Mouse (Mus musculus): ENCODE data around the gene Fbl. TPM values are rescaled to one million over a fixed set of nuclear protein-coding genes. Genes with fewer than 3 reads are reported as not detected.
A peak's percentile ranks its signal among the peaks of the same experiment; 100 is the strongest.

Gene Fbl
- polyA plus RNA-seq, 1 experiment from 2014 or later = 166 TPM

DNA sequence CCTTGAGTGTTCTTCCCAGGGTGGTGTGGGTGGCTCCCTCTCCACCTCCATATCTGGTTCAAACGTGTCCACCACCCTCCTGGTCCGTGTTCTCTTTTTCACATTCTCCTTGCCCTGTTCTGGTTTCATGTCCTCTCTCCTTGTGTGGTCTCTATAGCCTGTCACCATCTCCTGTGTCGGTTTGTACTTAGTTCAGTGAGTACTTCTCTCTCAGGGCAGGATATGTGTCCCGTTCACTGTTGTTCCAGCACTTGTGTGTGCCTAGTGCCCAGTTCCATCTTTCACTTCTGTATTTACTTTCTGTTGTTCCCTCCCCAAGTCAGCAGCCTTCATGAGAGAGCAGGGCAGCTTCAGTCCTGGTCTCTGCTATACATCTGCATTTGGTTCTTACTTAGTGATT lies 5.8 kb downstream of the Fbl start:
- Histone ChIP-seq H3K4me3 (no peak overlapping the region), H3K27me3 (ENCODE audit: low read depth, poor library complexity, severe bottlenecking) (no peaks in the 10 kb centered on the region), H3K36me3 (peaks cover 56% of the 10 kb centered on the region), H3K9me3 (replicated peaks) (no peaks in the 10 kb centered on the region), H3K27ac (no peak overlapping the region), H3K4me1 (peaks cover 23% of the 10 kb centered on the region)
- no peak for DNase-seq (ENCODE audit: low spot score)
- WGBS = 87% methylated on average over 4 of the region's 4 CpGs

- WGBS = under 1% methylated on average over 25 of the region's 25 CpGs
- DNase-seq (ENCODE audit: low spot score) = peak; percentile 97
- peak within 1 kb of the TSS; percentile 95 for H3K4me3 ChIP-seq
- H3K4me1 ChIP-seq = peaks cover 16% of the 10 kb centered on the region
- peaks cover 85% of the 10 kb centered on the region for H3K36me3 ChIP-seq
- no peaks in the 10 kb centered on the region for H3K27me3 ChIP-seq (ENCODE audit: low read depth, poor library complexity, severe bottlenecking)
- no peaks in the 10 kb centered on the region for H3K9me3 ChIP-seq (replicated peaks)
- peak within 1 kb of the TSS; percentile 99 for H3K27ac ChIP-seq
Observed at GRCm38 (mm10) chr7:28179228-28179627, 9.7 kb downstream of the Fbl start, which contains the start of gene Dyrk1b. Gene Dyrk1b, plus strand, starts transcription at chr7:28179469.

GRCm38 (mm10) chr7:28179741-28180377 lies 10.3 kb downstream of the Fbl start:
- Histone ChIP-seq H3K36me3 (peaks cover 85% of the 10 kb centered on the region), H3K9me3 (replicated peaks) (no peaks in the 10 kb centered on the region), H3K4me3 (peak overlapping the region; percentile 95), H3K27ac (peak overlapping the region; percentile 99), H3K27me3 (ENCODE audit: low read depth, poor library complexity, severe bottlenecking) (no peaks in the 10 kb centered on the region), H3K4me1 (peaks cover 16% of the 10 kb centered on the region)
- 1% methylated on average over 48 of the region's 56 CpGs for WGBS
- DNase-seq (ENCODE audit: low spot score) = peak; percentile 94

DNA sequence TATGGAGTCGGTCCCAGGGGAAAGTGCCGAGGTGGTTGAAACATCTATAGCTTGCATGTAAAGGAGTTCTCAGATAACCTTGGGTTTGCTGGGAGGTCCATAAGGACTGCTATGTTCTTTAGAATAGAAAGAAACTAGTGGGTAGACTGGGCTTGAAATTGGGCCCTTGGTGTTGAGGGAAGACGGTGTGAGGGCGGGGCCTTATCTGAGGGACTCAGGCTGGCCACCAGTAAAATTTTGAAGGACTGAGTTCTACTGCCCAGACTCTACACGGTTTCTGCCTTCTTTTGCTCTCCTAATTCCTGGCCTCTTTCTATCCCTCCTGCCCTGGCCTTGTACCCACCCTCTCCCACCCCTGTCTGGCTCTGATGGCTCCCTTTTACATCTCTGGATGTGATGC lies 11.4 kb downstream of the Fbl start:
- WGBS = 93% methylated on average over 5 of the region's 5 CpGs
- DNase-seq (ENCODE audit: low spot score) = no peak
- Histone ChIP-seq H3K4me1 (peaks cover 16% of the 10 kb centered on the region), H3K27ac (peak overlapping the region; percentile 99; the same call in 1 of the 2 replicates), H3K27me3 (ENCODE audit: low read depth, poor library complexity, severe bottlenecking) (no peaks in the 10 kb centered on the region), H3K9me3 (replicated peaks) (no peaks in the 10 kb centered on the region), H3K4me3 (peak overlapping the region; percentile 95), H3K36me3 (peaks cover 85% of the 10 kb centered on the region)

GRCm38 (mm10) chr7:28181376-28181775 lies 11.9 kb downstream of the Fbl start:
- Histone ChIP-seq H3K4me3 (no peak overlapping the region), H3K27ac (no peak overlapping the region), H3K4me1 (peaks cover 16% of the 10 kb centered on the region), H3K27me3 (ENCODE audit: low read depth, poor library complexity, severe bottlenecking) (no peaks in the 10 kb centered on the region), H3K9me3 (replicated peaks) (no peaks in the 10 kb centered on the region), H3K36me3 (peaks cover 85% of the 10 kb centered on the region)
- WGBS = 96% methylated on average over 12 of the region's 12 CpGs
- no peak for DNase-seq (ENCODE audit: low spot score)

DNA sequence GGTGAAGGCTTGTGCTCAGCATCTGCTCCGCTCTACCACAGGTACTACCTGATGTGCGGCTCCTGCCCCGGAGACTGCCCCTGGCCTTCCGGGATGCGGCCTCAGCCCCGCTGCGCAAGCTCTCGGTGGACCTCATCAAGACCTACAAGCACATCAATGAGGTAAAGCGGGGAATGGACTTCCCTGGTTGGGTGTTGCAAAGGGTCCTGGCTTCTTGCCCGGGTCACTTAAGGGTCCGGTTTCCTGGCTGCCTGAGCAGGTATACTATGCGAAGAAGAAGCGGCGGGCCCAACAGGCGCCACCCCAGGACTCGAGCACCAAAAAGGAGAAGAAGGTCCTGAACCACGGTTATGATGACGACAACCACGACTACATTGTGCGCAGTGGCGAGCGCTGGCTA lies 12.8 kb downstream of the Fbl start:
- no peak overlapping the region for H3K27ac ChIP-seq

GRCm38 (mm10) chr7:28185884-28186283 lies 16.4 kb downstream of the Fbl start:
- Histone ChIP-seq H3K27me3 (ENCODE audit: low read depth, poor library complexity, severe bottlenecking) (no peaks in the 10 kb centered on the region), H3K27ac (0 out of 2 replicates have a peak overlapping the region, but pooled peaks have one; percentile 30), H3K9me3 (replicated peaks) (no peaks in the 10 kb centered on the region), H3K4me3 (0 out of 2 replicates have a peak overlapping the region, but pooled peaks have one; percentile 10), H3K4me1 (peaks cover 1% of the 10 kb centered on the region), H3K36me3 (peaks cover 100% of the 10 kb centered on the region)
- WGBS = 95% methylated on average over 14 of the region's 14 CpGs
- DNase-seq (ENCODE audit: low spot score) = no peak

More for the DNA sequence above, 12.8 kb downstream of the Fbl start:
- H3K9me3 ChIP-seq (replicated peaks) = no peaks in the 10 kb centered on the region
- WGBS = 97% methylated on average over 22 of the region's 22 CpGs
- no peak for DNase-seq (ENCODE audit: low spot score)
- H3K36me3 ChIP-seq = peaks cover 85% of the 10 kb centered on the region
- H3K4me3 ChIP-seq = no peak overlapping the region
- no peaks in the 10 kb centered on the region for H3K27me3 ChIP-seq (ENCODE audit: low read depth, poor library complexity, severe bottlenecking)
- H3K4me1 ChIP-seq = peaks cover 16% of the 10 kb centered on the region

- 95% methylated on average over 8 of the region's 8 CpGs for WGBS
- DNase-seq (ENCODE audit: low spot score) = no peak
- H3K9me3 ChIP-seq (replicated peaks) = no peaks in the 10 kb centered on the region
Observed at GRCm38 (mm10) chr7:28186631-28187030, 17.1 kb downstream of the Fbl start.

GRCm38 (mm10) chr7:28191489-28191888 lies 22.0 kb downstream of the Fbl start:
- WGBS = 99% methylated on average over 3 of the region's 3 CpGs
- peaks cover 92% of the 10 kb centered on the region for H3K36me3 ChIP-seq

More at GRCm38 (mm10) chr7:28186631-28187030, 17.1 kb downstream of the Fbl start:
- H3K36me3 ChIP-seq = peaks cover 100% of the 10 kb centered on the region
- H3K27me3 ChIP-seq (ENCODE audit: low read depth, poor library complexity, severe bottlenecking) = no peaks in the 10 kb centered on the region
- H3K27ac ChIP-seq = no peak overlapping the region
- no peaks in the 10 kb centered on the region; the same call in 1 of the 2 replicates for H3K4me1 ChIP-seq
- H3K4me3 ChIP-seq = no peak overlapping the region

GRCm38 (mm10) chr7:28191903-28192302 lies 22.4 kb downstream of the Fbl start:
- Histone ChIP-seq H3K4me1 (0 out of 2 replicates have a peak, but pooled peaks cover 3% of the 10 kb centered on the region), H3K4me3 (no peak overlapping the region), H3K36me3 (peaks cover 92% of the 10 kb centered on the region), H3K27me3 (ENCODE audit: low read depth, poor library complexity, severe bottlenecking) (no peaks in the 10 kb centered on the region), H3K27ac (no peak overlapping the region), H3K9me3 (replicated peaks) (no peaks in the 10 kb centered on the region)
- WGBS = 96% methylated on average over 1 of the region's 1 CpGs
- DNase-seq (ENCODE audit: low spot score) = no peak

More at GRCm38 (mm10) chr7:28191489-28191888, 22.0 kb downstream of the Fbl start:
- Histone ChIP-seq H3K9me3 (replicated peaks) (no peaks in the 10 kb centered on the region), H3K27me3 (ENCODE audit: low read depth, poor library complexity, severe bottlenecking) (no peaks in the 10 kb centered on the region), H3K4me1 (0 out of 2 replicates have a peak, but pooled peaks cover 3% of the 10 kb centered on the region), H3K27ac (no peak overlapping the region), H3K4me3 (no peak overlapping the region)
- DNase-seq (ENCODE audit: low spot score) = no peak

DNA sequence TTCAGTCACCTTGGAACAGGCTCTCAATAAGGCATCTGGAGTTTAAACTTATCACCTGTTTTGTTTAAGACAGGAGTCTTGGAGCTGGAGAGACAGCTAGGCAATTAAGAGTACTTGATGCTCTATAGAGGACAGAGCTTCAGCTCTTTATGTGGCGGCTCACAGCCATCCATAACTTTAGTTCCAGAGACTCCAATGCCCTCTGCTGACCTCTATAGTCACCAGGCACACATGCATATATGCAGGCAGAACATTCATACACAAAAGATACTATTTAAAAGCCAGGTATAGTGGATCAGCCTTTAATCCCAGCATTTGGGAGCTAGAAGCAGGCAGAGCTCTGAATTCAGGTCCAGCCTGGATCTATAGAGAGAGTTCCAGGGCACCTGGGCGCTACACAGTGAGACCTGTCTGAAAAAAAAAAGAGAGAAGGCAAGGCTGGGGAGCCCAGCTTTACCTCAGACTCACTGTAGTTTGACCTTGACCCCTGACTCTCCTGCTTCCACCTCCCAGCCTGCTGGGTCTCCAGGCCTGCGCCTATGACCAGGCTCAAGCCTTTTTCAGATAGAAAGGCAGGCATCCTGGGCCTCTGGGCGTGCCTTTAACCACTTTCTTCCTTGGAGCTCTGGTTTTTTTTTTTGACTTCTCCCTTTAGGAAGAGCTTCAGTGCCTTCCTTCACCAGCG lies 26.0 kb downstream of the Fbl start:
- peaks cover 78% of the 10 kb centered on the region for H3K36me3 ChIP-seq
- no peak for DNase-seq (ENCODE audit: low spot score)
- H3K9me3 ChIP-seq (replicated peaks) = no peaks in the 10 kb centered on the region
- 0 out of 2 replicates have a peak, but pooled peaks cover 3% of the 10 kb centered on the region for H3K4me1 ChIP-seq
- WGBS = 88% methylated on average over 5 of the region's 5 CpGs
- H3K27me3 ChIP-seq (ENCODE audit: low read depth, poor library complexity, severe bottlenecking) = no peaks in the 10 kb centered on the region
- no peak overlapping the region for H3K27ac ChIP-seq
- H3K4me3 ChIP-seq = no peak overlapping the region

DNA sequence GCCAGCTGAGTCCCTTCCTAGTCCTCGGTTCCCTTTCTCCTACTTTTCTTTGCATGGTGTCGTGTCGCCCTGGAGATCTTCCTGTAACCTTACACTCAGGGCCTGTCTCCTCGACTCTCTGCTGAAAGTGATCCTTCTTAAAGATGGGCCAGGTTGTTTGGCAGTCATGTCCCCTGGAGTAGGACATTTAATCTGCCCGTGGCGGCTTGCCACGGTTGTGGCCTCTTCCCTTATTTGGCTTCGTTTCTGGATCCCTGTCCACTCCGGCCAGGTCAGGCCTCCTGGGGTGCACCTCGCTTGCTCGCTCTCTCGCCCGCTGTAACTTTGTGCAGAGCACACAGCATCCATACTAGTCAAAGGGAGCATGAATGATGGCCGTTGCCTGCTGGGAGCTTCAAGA lies 27.0 kb downstream of the Fbl start:
- no peak overlapping the region for H3K27ac ChIP-seq
- H3K27me3 ChIP-seq (ENCODE audit: low read depth, poor library complexity, severe bottlenecking) = no peaks in the 10 kb centered on the region
- no peak overlapping the region for H3K4me3 ChIP-seq
- 82% methylated on average over 14 of the region's 14 CpGs for WGBS
- no peak for DNase-seq (ENCODE audit: low spot score)
- 0 out of 2 replicates have a peak, but pooled peaks cover 3% of the 10 kb centered on the region for H3K4me1 ChIP-seq
- no peaks in the 10 kb centered on the region for H3K9me3 ChIP-seq (replicated peaks)
- peaks cover 68% of the 10 kb centered on the region for H3K36me3 ChIP-seq

DNA sequence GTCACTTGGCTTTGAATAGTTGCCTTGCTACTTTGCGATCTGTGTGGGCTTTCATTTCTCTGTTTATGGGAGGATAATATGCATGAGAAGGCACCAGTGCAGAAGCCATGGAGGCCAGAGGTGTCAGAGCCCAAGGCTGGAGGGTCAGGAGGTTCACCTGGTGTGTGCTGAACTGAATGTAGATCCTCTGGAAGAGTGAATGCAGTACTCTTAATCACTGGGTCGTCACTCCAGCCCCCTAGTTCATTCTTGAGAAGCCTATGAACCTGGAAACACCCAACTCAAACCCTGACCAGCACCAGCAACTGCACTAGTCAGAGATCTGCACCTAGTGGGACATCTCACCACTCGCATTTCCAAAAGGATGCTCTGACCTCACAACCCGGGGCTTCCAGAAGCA lies 29.5 kb downstream of the Fbl start:
- peaks cover 43% of the 10 kb centered on the region for H3K36me3 ChIP-seq
- H3K27me3 ChIP-seq (ENCODE audit: low read depth, poor library complexity, severe bottlenecking) = no peaks in the 10 kb centered on the region

More for the DNA sequence above, 29.5 kb downstream of the Fbl start:
- Histone ChIP-seq H3K27ac (no peak overlapping the region), H3K4me1 (peaks cover 9% of the 10 kb centered on the region; the same call in 1 of the 2 replicates), H3K4me3 (no peak overlapping the region), H3K9me3 (replicated peaks) (no peaks in the 10 kb centered on the region)
- 84% methylated on average over 4 of the region's 4 CpGs for WGBS
- no peak for DNase-seq (ENCODE audit: low spot score)

All from limb, embryonic 10.5 days (tissue).